Mouse (Mus musculus) left cerebral cortex, postnatal 4 days (tissue): ENCODE measurements at regions not wholly inside any gene's neighbourhood (a gene's known extent, or its start where the extent isn't known, plus 50 kb on each side); places are given as distances from the start of the nearest gene placed in this dataset.
A peak's percentile ranks its signal among the peaks of the same experiment; 100 is the strongest.

ENCODE experiments used
- DNase-seq: peaks from one replicate; pipeline ENCODE4 v3.0.0-alpha.2; 2022
- intact Hi-C: fragments of 180-260 bp; cut with DNase I; formaldehyde crosslinking; loops from one replicate; pipeline ENCODE4 v1.15.1; 2025

- intact Hi-C loops, result no loop called here
- DNase-seq, result peak; percentile 68
Measured at GRCm38 (mm10) chr2:30743976-30744620, 59.4 kb downstream of the 1700001O22Rik start.

GRCm38 (mm10) chr2:30743265-30743846 lies 60.1 kb downstream of the 1700001O22Rik start:
- DNase-seq, result no peak
- intact Hi-C loops, result no loop called here

- intact Hi-C loops, result no loop called here
- no peak for DNase-seq
Measured at GRCm38 (mm10) chr2:30741450-30741849, 62.0 kb downstream of the 1700001O22Rik start.

GRCm38 (mm10) chr2:30737759-30738158 lies 65.7 kb downstream of the 1700001O22Rik start:
- peak; percentile 76 for DNase-seq
- intact Hi-C loops, result no loop called here

GRCm38 (mm10) chr2:30736705-30737104 lies 66.8 kb downstream of the 1700001O22Rik start:
- DNase-seq, result no peak
- intact Hi-C loops, result no loop called here

- intact Hi-C loops, result no loop called here
- no peak for DNase-seq
Measured at GRCm38 (mm10) chr2:30736236-30736635, 67.2 kb downstream of the 1700001O22Rik start.

GRCm38 (mm10) chr2:30733853-30734252 lies 69.6 kb downstream of the 1700001O22Rik start:
- no peak for DNase-seq
- intact Hi-C loops, result no loop called here

GRCm38 (mm10) chr2:30731832-30732231 lies 71.6 kb downstream of the 1700001O22Rik start:
- intact Hi-C loops, result no loop called here
- no peak for DNase-seq

GRCm38 (mm10) chr2:30727948-30728347 lies 75.5 kb downstream of the 1700001O22Rik start:
- intact Hi-C loops, result no loop called here

GRCm38 (mm10) chr2:30725601-30726489 lies 77.6 kb downstream of the 1700001O22Rik start:
- intact Hi-C loops, result no loop called here
- peak; percentile 79 for DNase-seq

More at GRCm38 (mm10) chr2:30727948-30728347, 75.5 kb downstream of the 1700001O22Rik start:
- no peak for DNase-seq

GRCm38 (mm10) chr2:30725186-30725585 lies 78.3 kb downstream of the 1700001O22Rik start:
- DNase-seq, result no peak
- intact Hi-C loops, result no loop called here

- no peak for DNase-seq
- intact Hi-C loops, result loop anchor here (5.0 kb wide), 1 partner anchor 63 kb away; no protein-coding TSS in a partner anchor
Measured at GRCm38 (mm10) chr2:30724521-30724920, 78.9 kb downstream of the 1700001O22Rik start.

- intact Hi-C loops, result loop anchor here (5.0 kb wide), 1 partner anchor 64 kb away; no protein-coding TSS in a partner anchor
- DNase-seq, result no peak
Measured at GRCm38 (mm10) chr2:30723059-30723587, 80.3 kb downstream of the 1700001O22Rik start.

GRCm38 (mm10) chr2:30722263-30723050 lies 81.0 kb downstream of the 1700001O22Rik start:
- DNase-seq, result no peak

GRCm38 (mm10) chr2:30721473-30722262 lies 81.8 kb downstream of the 1700001O22Rik start:
- intact Hi-C loops, result loop anchor here (5.0 kb wide), 1 partner anchor 66 kb away; no protein-coding TSS in a partner anchor

More at GRCm38 (mm10) chr2:30722263-30723050, 81.0 kb downstream of the 1700001O22Rik start:
- intact Hi-C loops, result loop anchor here (5.0 kb wide), 1 partner anchor 65 kb away; no protein-coding TSS in a partner anchor

GRCm38 (mm10) chr2:30721048-30721461 lies 82.4 kb downstream of the 1700001O22Rik start:
- no peak for DNase-seq
- intact Hi-C loops, result loop anchor here (5.0 kb wide), 1 partner anchor 66 kb away; no protein-coding TSS in a partner anchor

More at GRCm38 (mm10) chr2:30721473-30722262, 81.8 kb downstream of the 1700001O22Rik start:
- peak; percentile 79 for DNase-seq

- intact Hi-C loops, result loop anchor here (5.0 kb wide), 1 partner anchor 67 kb away; no protein-coding TSS in a partner anchor
- no peak for DNase-seq
Measured at GRCm38 (mm10) chr2:30720291-30720690, 83.2 kb downstream of the 1700001O22Rik start.

GRCm38 (mm10) chr2:30719611-30720290 lies 83.7 kb downstream of the 1700001O22Rik start:
- intact Hi-C loops, result loop anchor here (5.0 to 10.0 kb wide), 2 partner anchors 68 to 245 kb away; partner anchors contain the start of gene Ier5l

More at GRCm38 (mm10) chr2:30719611-30720290, 83.7 kb downstream of the 1700001O22Rik start:
- no peak for DNase-seq
